Mouse (Mus musculus): ENCODE measurements around the gene Ssxb6. TPM values are rescaled to one million over a fixed set of nuclear protein-coding genes. Genes with fewer than 3 reads are reported as not detected.

Ssxb6 gene
- polyA plus RNA-seq (2012; rRNA removed; ENCODE audit: low replicate concordance): not detected in 2 replicates

GRCm38 (mm10) chrX:8548155-8548554 is at the start of gene Ssxb6:
Ssxb6 (minus strand) TSS chrX:8548255.

GRCm38 (mm10) chrX:8591716-8592115 is 43.7 kb upstream of the Ssxb6 start, which contains the start of gene Ssxb3:
Ssxb3 (minus strand) TSS chrX:8591816.

GRCm38 (mm10) chrX:8524854-8525253 is 23.2 kb downstream of the Ssxb6 start, which contains the start of gene Gm14459:
Gm14459 (minus strand) TSS chrX:8524954.

Other genes starting within 250 kb of the Ssxb6 start
- not detected in 2 replicates for gene Ssxb10, start 220.8 kb downstream of the Ssxb6 start, polyA plus RNA-seq (2012; rRNA removed; ENCODE audit: low replicate concordance)
- gene Ssxb9, start 181.3 kb downstream of the Ssxb6 start, polyA plus RNA-seq (2012; rRNA removed; ENCODE audit: low replicate concordance): not detected in 2 replicates
- gene Ssxb1, start 134.9 kb downstream of the Ssxb6 start, polyA plus RNA-seq (2012; rRNA removed; ENCODE audit: low replicate concordance): not detected in 2 replicates
- not detected in 2 replicates for gene Ssxb2, start 86.5 kb downstream of the Ssxb6 start, polyA plus RNA-seq (2012; rRNA removed; ENCODE audit: low replicate concordance)
- not detected in 2 replicates for gene Gm14459, start 23.3 kb downstream of the Ssxb6 start, polyA plus RNA-seq (2012; rRNA removed; ENCODE audit: low replicate concordance)
- not detected in 2 replicates for gene Ssxb3, start 43.6 kb upstream of the Ssxb6 start, polyA plus RNA-seq (2012; rRNA removed; ENCODE audit: low replicate concordance)
- gene Ssxb8, start 142.6 kb upstream of the Ssxb6 start, polyA plus RNA-seq (2012; rRNA removed; ENCODE audit: low replicate concordance): not detected in 2 replicates
- not detected in 2 replicates for gene Ssx9, start 200.2 kb upstream of the Ssxb6 start, polyA plus RNA-seq (2012; rRNA removed; ENCODE audit: low replicate concordance)

Measured in subcutaneous adipose tissue, adult 2 months (tissue).